Mouse (Mus musculus) brain, embryonic 14.5 days (tissue): ENCODE results near the gene 1700025G04Rik.

Source experiments
- CTCF ChIP-seq: fragments of 200-500 bp; IDR thresholded peaks from 2 replicates; pipeline ENCODE4 v1.5.1; 2012; ENCODE audit warnings: inconsistent platforms, mild to moderate bottlenecking, moderate library complexity, borderline replicate concordance; ENCODE audit not compliant: insufficient read depth, insufficient read length; ENCODE audit errors: extremely low read depth
- POLR2A ChIP-seq: fragments of 200-500 bp; IDR thresholded peaks from 2 replicates; pipeline ENCODE4 v1.6.1; 2012; ENCODE audit warnings: mild to moderate bottlenecking, inconsistent platforms, borderline replicate concordance; ENCODE audit not compliant: poor library complexity, insufficient read depth, insufficient read length, severe bottlenecking; ENCODE audit errors: extremely low read depth

DNA sequence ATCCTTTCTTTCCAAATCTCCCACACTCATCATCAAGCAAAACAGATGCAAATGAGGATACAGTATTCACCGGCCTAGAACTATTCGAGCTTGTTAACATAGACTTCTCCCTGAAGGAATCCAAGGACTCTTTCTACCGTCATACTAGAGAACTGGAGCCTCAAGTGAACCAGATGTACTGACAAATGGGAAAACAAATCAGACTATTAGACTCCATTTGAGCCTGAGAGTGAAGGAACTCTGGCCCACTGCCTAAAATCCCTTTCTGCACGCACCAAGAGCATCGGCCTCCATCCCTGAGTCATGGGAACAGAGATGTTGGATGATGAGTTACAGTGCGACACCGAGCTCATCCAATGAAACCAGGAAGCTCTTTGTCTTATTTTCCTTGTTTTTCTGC lies 264.9 kb downstream of the 1700025G04Rik start:
- no peak for TF ChIP-seq CTCF
- no peak for TF ChIP-seq POLR2A
